ENCODE assay signal across 8 mouse cellular contexts in the genomic region with DNA sequence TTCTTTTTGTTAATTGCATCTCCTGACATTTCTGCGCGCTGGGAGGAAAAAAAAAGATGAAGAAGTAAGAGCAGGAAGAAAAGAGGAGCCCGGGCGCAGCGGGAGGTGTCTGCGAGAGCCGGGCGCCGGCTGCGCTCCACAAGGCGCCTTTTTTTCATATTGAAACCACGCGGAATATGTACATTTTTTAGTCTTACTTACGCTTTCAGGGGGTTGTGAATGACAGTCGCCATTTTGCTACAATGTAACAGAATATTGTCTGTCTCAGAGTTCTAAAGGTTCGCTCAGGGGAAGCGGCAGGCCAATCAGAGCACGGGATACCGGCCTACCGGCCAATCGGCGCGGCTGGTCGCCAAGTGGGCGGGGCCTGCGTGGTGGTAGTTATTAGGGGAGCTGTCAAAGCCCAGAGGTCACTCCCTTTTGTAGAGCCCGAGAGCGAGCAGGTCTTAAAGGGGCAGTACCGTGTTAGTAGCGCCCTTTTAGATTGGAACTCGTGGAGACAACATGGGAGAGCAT. TPM values are rescaled to one million over a fixed set of nuclear protein-coding genes. Genes with fewer than 3 reads are reported as not detected.
DNase-seq lines count a peak whose midpoint lies in the region; ATAC-seq and TF ChIP-seq lines count a peak whose summit lies in the region.

A gene (minus strand): TSS at position 241 of the 516 bp plus-strand sequence.

- H3K36me3 ChIP-seq in hindbrain, embryonic 14.5 days (replicated peaks; ENCODE audit: control insufficient read depth, insufficient read depth), result no peaks in the 10 kb centered on the region

- CTCF ChIA-PET in Patski (lab: Charles Lee), result no interaction called here

- POLR2A ChIA-PET in Patski (lab: Charles Lee), result no interaction called here

- peak; percentile 60 for DNase-seq in Patski (ENCODE audit: low read depth, low spot score)
- DNase-seq in cerebellum, postnatal 14 days, result peak; percentile 100
- DNase-seq in frontal cortex, postnatal 14 days (ENCODE audit: low spot score in 2 of 2), result peak; percentile 91 to 96
- peak; percentile 93 for DNase-seq in hindbrain, embryonic 14.5 days (ENCODE audit: low spot score)
- DNase-seq in layer of hippocampus, postnatal 36 days, result peak; percentile 96 to 97
- DNase-seq in lung, postnatal 36 days, result peak; percentile 99
- peak; percentile 98 for DNase-seq in retina, postnatal 1 day
- DNase-seq in urinary bladder, adult 18-20 months (ENCODE audit: low spot score in 2 of 2), result peak; percentile 98

- peak within 1 kb of the TSS; percentile 73 for H3K9ac ChIP-seq in hindbrain, embryonic 14.5 days

- peak within 1 kb of the TSS; percentile 89 for H3K27ac ChIP-seq in hindbrain, embryonic 14.5 days

- peaks cover 35% of the 10 kb centered on the region for H3K27me3 ChIP-seq in Patski
- no peaks in the 10 kb centered on the region for H3K27me3 ChIP-seq in hindbrain, embryonic 14.5 days (ENCODE audit: control insufficient read depth, insufficient read depth, low read length)

- in situ Hi-C loops in Patski (cut with MboI; ENCODE audit: low pct_unique_long_range_greater_than_20kb), result no loop called here

- peaks cover 22% of the 10 kb centered on the region for H3K4me1 ChIP-seq in hindbrain, embryonic 14.5 days (replicated peaks; ENCODE audit: control insufficient read depth, insufficient read depth, low read length)

- peak within 1 kb of the TSS; percentile 75 for H3K4me3 ChIP-seq in hindbrain, embryonic 14.5 days (replicated peaks; ENCODE audit: low read length)

- peak within 1 kb of the TSS; percentile 95 for H3K4me2 ChIP-seq in hindbrain, embryonic 14.5 days (replicated peaks)

- ATAC-seq in Patski, result peak; percentile 95
- ATAC-seq in hindbrain, embryonic 14.5 days (ENCODE audit: low FRiP score), result peak; percentile 93

- TF ChIP-seq CTCF in Patski (IDR thresholded peaks at IDR 0.05), result no peak

- H3K9me3 ChIP-seq in hindbrain, embryonic 14.5 days (ENCODE audit: control insufficient read depth, low read length), result no peaks in the 10 kb centered on the region

- WGBS in hindbrain, embryonic 14.5 days, result under 1% methylated on average over 31 of the region's 31 CpGs

RNA-seq across cellular contexts. Expression of the gene that starts here (rescaled TPM):
- 0.15 TPM for polyA plus RNA-seq in Patski (2021)
- polyA plus RNA-seq in hindbrain, embryonic 14.5 days (2014; fragmentation: Nextera tagmentation; extraction: Ambion mirVana), result 23.9 TPM in 2 replicates
- 10 to 100 TPM; 26.1 to 28.1 TPM for total RNA-seq in layer of hippocampus, postnatal 36 days (2021)

Comparison
In these comparisons a context has a peak if more than half of its experiments do, and no peak if none do; other contexts are left out.
1. Peak in every context shown above with its lines: DNase-seq, ATAC-seq, H3K4me3 ChIP-seq and H3K27ac ChIP-seq.
2. RNA of the gene that starts here (polyA plus RNA-seq): 23.9 TPM in hindbrain, embryonic 14.5 days; 0.15 TPM in Patski (single experiment); every median in the first group is over 10 times any median in the second.
3. Peak in DNase-seq and ATAC-seq in Patski; RNA of the gene not detected or under 1 TPM.